Mouse (Mus musculus): ENCODE measurements around the gene Cdhr5. TPM values are rescaled to one million over a fixed set of nuclear protein-coding genes. Genes with fewer than 3 reads are reported as not detected.

The Cdhr5 gene
- polyA plus RNA-seq (2014; fragmentation: Illumina TruSeq; extraction: RNeasy Lipid Tissue Mini Kit (QIAGEN cat#74804); ENCODE audit: low replicate concordance) = 150 TPM

DNA sequence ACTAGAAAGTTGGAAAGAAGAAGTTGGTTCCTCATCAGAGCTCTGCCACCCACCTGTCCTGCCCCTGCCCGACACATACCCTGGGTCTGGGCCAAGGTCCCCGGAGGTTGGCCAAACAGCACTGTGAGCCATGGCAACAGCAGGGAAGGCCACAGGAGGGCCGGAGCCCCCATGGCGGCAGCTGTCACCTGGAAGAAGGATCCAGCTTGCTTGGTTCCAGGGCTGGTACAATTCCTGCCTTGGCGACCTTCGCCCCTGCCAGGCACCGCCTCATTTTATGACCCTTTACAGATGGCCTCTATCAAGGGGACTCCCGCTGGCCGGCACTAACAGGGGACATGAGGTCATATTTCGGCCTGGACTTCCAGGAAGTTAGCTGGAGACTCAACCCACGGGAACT is at the start of gene Cdhr5:
Gene Cdhr5, minus strand, starts transcription at position 241 of the 400 bp plus-strand sequence.

GRCm38 (mm10) chr7:141291921-141292582 is 15.5 kb upstream of the Cdhr5 start, which contains the start of gene Drd4:
TSS of gene Drd4 (plus strand) at chr7:141292006.

GRCm38 (mm10) chr7:141278766-141279590 is 2.4 kb upstream of the Cdhr5 start, which contains the start of gene Sct:
TSS of gene Sct (minus strand) at chr7:141279133.

DNA sequence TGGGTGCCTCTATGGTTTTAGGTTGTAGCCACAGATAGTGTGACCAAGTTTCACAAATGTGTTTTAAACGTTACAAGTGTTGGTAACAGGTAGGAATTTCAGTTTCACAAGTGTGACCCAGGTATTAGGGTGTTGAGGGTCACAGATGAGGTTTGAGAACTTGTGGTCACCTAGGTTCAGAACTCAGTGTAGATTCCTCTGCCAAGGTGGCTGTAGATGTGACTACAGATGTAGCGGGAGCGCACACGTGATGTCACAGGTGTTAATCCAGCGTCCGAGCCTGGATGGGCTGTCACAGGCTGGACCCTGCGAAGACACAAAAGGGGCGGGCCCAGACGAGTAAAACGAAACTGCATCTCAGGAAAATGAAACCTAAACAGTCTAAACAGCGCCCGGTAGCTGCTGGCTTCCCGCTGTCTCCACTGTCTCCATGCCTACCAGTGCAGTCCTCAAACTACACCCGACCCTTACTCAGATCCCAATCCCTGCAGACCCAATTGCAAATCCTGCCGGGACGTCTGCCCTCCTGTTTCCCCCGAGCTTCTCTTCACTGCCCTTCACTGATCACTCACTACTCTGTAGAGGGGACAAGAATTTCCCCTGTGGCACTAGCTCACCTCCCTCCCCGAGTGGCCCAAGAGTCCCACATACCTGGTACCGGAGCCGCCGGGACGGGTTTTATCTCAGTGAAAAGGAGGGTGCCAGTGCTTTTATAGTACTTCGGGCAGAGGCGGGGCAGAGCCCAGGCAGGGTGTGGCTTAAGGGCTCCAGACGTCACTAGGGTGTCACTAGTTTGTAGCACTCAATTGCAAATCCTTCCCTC is 10.6 kb downstream of the Cdhr5 start, which contains the start of gene Irf7:
Gene Irf7, minus strand, starts transcription at position 743 of the 823 bp plus-strand sequence.

DNA sequence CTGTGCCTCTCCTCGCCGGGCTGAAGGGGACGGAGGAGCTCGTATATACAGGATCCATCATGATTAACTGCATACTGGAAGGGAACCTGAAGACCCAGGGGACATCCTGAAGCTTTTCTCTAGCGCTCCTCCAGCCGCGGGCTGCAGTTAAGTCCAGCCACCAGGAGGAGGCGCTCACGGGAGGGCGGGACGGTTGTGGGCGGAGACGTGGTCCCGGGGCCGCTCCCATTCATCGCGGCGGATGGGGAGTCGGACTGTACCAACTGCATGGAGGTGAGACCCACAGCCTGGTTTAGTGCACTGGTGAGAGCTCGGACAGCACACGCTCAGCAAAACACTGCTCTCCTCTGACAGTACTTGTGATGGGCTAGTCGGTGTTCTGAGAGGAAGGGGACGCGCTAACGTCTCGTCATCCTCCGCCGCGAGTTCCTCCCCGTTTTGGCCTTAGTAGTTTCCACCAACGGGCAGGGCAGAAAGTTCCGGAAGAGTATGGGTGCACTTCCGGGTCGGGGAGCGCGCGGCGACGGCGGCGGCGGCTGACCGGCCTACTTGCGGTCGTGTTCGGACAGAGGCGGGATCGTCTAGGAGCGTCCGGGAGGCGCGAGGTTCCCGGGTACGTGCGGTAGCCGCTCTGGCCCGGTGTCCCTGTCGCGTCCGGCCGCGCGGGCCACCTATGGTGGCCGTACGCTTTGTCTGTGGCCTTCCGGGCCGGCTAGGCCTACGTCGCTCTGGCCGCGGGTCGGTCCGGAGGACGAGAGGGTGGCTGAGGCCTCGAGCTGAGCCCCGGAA is 48.1 kb downstream of the Cdhr5 start, which contains the start of gene Phrf1:
Gene Phrf1, plus strand, starts transcription at position 506 of the 789 bp plus-strand sequence.

Other genes starting within 250 kb of the Cdhr5 start
- not detected for gene Gm17387, start 247.7 kb downstream of the Cdhr5 start, polyA plus RNA-seq (2014; fragmentation: Illumina TruSeq; extraction: RNeasy Lipid Tissue Mini Kit (QIAGEN cat#74804); ENCODE audit: low replicate concordance)
- gene B4galnt4, start 215.7 kb downstream of the Cdhr5 start, polyA plus RNA-seq (2014; fragmentation: Illumina TruSeq; extraction: RNeasy Lipid Tissue Mini Kit (QIAGEN cat#74804); ENCODE audit: low replicate concordance) = 0.45 TPM
- 0.74 TPM for gene Pkp3, start 198.6 kb downstream of the Cdhr5 start, polyA plus RNA-seq (2014; fragmentation: Illumina TruSeq; extraction: RNeasy Lipid Tissue Mini Kit (QIAGEN cat#74804); ENCODE audit: low replicate concordance)
- gene Sigirr, start 176.2 kb downstream of the Cdhr5 start, polyA plus RNA-seq (2014; fragmentation: Illumina TruSeq; extraction: RNeasy Lipid Tissue Mini Kit (QIAGEN cat#74804); ENCODE audit: low replicate concordance) = 1.6 TPM
- 145 TPM for gene Ano9, start 159.0 kb downstream of the Cdhr5 start, polyA plus RNA-seq (2014; fragmentation: Illumina TruSeq; extraction: RNeasy Lipid Tissue Mini Kit (QIAGEN cat#74804); ENCODE audit: low replicate concordance)
- 11.3 TPM for gene Ptdss2, start 154.4 kb downstream of the Cdhr5 start, polyA plus RNA-seq (2014; fragmentation: Illumina TruSeq; extraction: RNeasy Lipid Tissue Mini Kit (QIAGEN cat#74804); ENCODE audit: low replicate concordance)
- gene Rnh1, start 103.9 kb downstream of the Cdhr5 start, polyA plus RNA-seq (2014; fragmentation: Illumina TruSeq; extraction: RNeasy Lipid Tissue Mini Kit (QIAGEN cat#74804); ENCODE audit: low replicate concordance) = 1.9 TPM
- gene Hras, start 82.8 kb downstream of the Cdhr5 start, polyA plus RNA-seq (2014; fragmentation: Illumina TruSeq; extraction: RNeasy Lipid Tissue Mini Kit (QIAGEN cat#74804); ENCODE audit: low replicate concordance) = 2.0 TPM
- 0.56 TPM for gene Lrrc56, start 82.6 kb downstream of the Cdhr5 start, polyA plus RNA-seq (2014; fragmentation: Illumina TruSeq; extraction: RNeasy Lipid Tissue Mini Kit (QIAGEN cat#74804); ENCODE audit: low replicate concordance)
- 0.59 TPM for gene Lmntd2, start 62.7 kb downstream of the Cdhr5 start, polyA plus RNA-seq (2014; fragmentation: Illumina TruSeq; extraction: RNeasy Lipid Tissue Mini Kit (QIAGEN cat#74804); ENCODE audit: low replicate concordance)
- gene Rassf7, start 60.9 kb downstream of the Cdhr5 start, polyA plus RNA-seq (2014; fragmentation: Illumina TruSeq; extraction: RNeasy Lipid Tissue Mini Kit (QIAGEN cat#74804); ENCODE audit: low replicate concordance) = 8.4 TPM
- gene Phrf1, start 48.0 kb downstream of the Cdhr5 start, polyA plus RNA-seq (2014; fragmentation: Illumina TruSeq; extraction: RNeasy Lipid Tissue Mini Kit (QIAGEN cat#74804); ENCODE audit: low replicate concordance) = 8.6 TPM
- 97.9 TPM for gene Irf7, start 10.3 kb downstream of the Cdhr5 start, polyA plus RNA-seq (2014; fragmentation: Illumina TruSeq; extraction: RNeasy Lipid Tissue Mini Kit (QIAGEN cat#74804); ENCODE audit: low replicate concordance)
- gene Sct, start 2.3 kb upstream of the Cdhr5 start, polyA plus RNA-seq (2014; fragmentation: Illumina TruSeq; extraction: RNeasy Lipid Tissue Mini Kit (QIAGEN cat#74804); ENCODE audit: low replicate concordance) = 1.2 TPM
- gene Drd4, start 15.2 kb upstream of the Cdhr5 start, polyA plus RNA-seq (2014; fragmentation: Illumina TruSeq; extraction: RNeasy Lipid Tissue Mini Kit (QIAGEN cat#74804); ENCODE audit: low replicate concordance) = not detected
- gene Deaf1, start 50.9 kb upstream of the Cdhr5 start, polyA plus RNA-seq (2014; fragmentation: Illumina TruSeq; extraction: RNeasy Lipid Tissue Mini Kit (QIAGEN cat#74804); ENCODE audit: low replicate concordance) = 0.85 TPM
- 16.0 TPM for gene Tmem80, start 51.0 kb upstream of the Cdhr5 start, polyA plus RNA-seq (2014; fragmentation: Illumina TruSeq; extraction: RNeasy Lipid Tissue Mini Kit (QIAGEN cat#74804); ENCODE audit: low replicate concordance)
- 11.5 TPM for gene Eps8l2, start 62.1 kb upstream of the Cdhr5 start, polyA plus RNA-seq (2014; fragmentation: Illumina TruSeq; extraction: RNeasy Lipid Tissue Mini Kit (QIAGEN cat#74804); ENCODE audit: low replicate concordance)
- 17.9 TPM for gene Taldo1, start 115.4 kb upstream of the Cdhr5 start, polyA plus RNA-seq (2014; fragmentation: Illumina TruSeq; extraction: RNeasy Lipid Tissue Mini Kit (QIAGEN cat#74804); ENCODE audit: low replicate concordance)
- gene Gatd1, start 137.3 kb upstream of the Cdhr5 start, polyA plus RNA-seq (2014; fragmentation: Illumina TruSeq; extraction: RNeasy Lipid Tissue Mini Kit (QIAGEN cat#74804); ENCODE audit: low replicate concordance) = 3.3 TPM
- gene Cend1, start 152.7 kb upstream of the Cdhr5 start, polyA plus RNA-seq (2014; fragmentation: Illumina TruSeq; extraction: RNeasy Lipid Tissue Mini Kit (QIAGEN cat#74804); ENCODE audit: low replicate concordance) = not detected
- 3.3 TPM for gene Slc25a22, start 161.1 kb upstream of the Cdhr5 start, polyA plus RNA-seq (2014; fragmentation: Illumina TruSeq; extraction: RNeasy Lipid Tissue Mini Kit (QIAGEN cat#74804); ENCODE audit: low replicate concordance)
- gene Pidd1, start 167.2 kb upstream of the Cdhr5 start, polyA plus RNA-seq (2014; fragmentation: Illumina TruSeq; extraction: RNeasy Lipid Tissue Mini Kit (QIAGEN cat#74804); ENCODE audit: low replicate concordance) = 0.19 TPM
- 8.8 TPM for gene Rplp2, start 170.6 kb upstream of the Cdhr5 start, polyA plus RNA-seq (2014; fragmentation: Illumina TruSeq; extraction: RNeasy Lipid Tissue Mini Kit (QIAGEN cat#74804); ENCODE audit: low replicate concordance)
- 2.3 TPM for gene Pnpla2, start 178.4 kb upstream of the Cdhr5 start, polyA plus RNA-seq (2014; fragmentation: Illumina TruSeq; extraction: RNeasy Lipid Tissue Mini Kit (QIAGEN cat#74804); ENCODE audit: low replicate concordance)
- not detected for gene Cracr2b, start 184.3 kb upstream of the Cdhr5 start, polyA plus RNA-seq (2014; fragmentation: Illumina TruSeq; extraction: RNeasy Lipid Tissue Mini Kit (QIAGEN cat#74804); ENCODE audit: low replicate concordance)
- 22.0 TPM for gene Cd151, start 190.6 kb upstream of the Cdhr5 start, polyA plus RNA-seq (2014; fragmentation: Illumina TruSeq; extraction: RNeasy Lipid Tissue Mini Kit (QIAGEN cat#74804); ENCODE audit: low replicate concordance)
- gene Polr2l, start 198.3 kb upstream of the Cdhr5 start, polyA plus RNA-seq (2014; fragmentation: Illumina TruSeq; extraction: RNeasy Lipid Tissue Mini Kit (QIAGEN cat#74804); ENCODE audit: low replicate concordance) = 0.78 TPM
- gene Tspan4, start 198.5 kb upstream of the Cdhr5 start, polyA plus RNA-seq (2014; fragmentation: Illumina TruSeq; extraction: RNeasy Lipid Tissue Mini Kit (QIAGEN cat#74804); ENCODE audit: low replicate concordance) = not detected